Mouse (Mus musculus): ENCODE data around the gene Syt12.

DNA sequence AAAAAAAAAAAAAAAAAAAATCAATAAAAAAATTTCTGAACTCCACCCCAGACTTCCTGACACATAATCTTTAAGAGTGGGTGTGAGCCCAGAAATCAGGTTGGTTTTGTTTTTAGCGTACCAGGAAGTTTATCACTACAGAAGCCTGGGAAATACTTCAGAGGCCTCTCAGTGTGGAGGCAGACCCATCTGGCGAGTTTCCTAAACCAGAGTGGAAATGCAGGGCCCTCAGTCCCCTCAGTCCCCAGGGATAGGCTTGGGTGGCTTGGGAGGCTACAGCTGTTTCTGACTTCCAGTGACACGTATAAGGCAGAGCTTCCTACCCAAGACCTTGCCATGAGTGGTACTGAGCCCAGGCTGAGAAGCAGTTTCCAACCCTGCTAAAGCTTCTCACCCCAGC, 30.5 kb upstream of the Syt12 start:
- TF ChIP-seq CTCF (IDR thresholded peaks at IDR 0.05; ENCODE audit: extremely low read depth, insufficient read depth, insufficient read length, insufficient replicate concordance): no peak
- no peak for TF ChIP-seq POLR2A (IDR thresholded peaks at IDR 0.05; ENCODE audit: low read depth, low read length)

Measured in spleen, adult 2 months (tissue).